Mouse (Mus musculus): ENCODE measurements at regions not wholly inside any gene's neighbourhood (a gene's known extent, or its start where the extent isn't known, plus 50 kb on each side); places are given as distances from the start of the nearest gene placed in this dataset.

GRCm38 (mm10) chr3:52621936-52622335 lies 353.8 kb downstream of the Foxo1 start:
- TF ChIP-seq CTCF (IDR thresholded peaks at IDR 0.05; ENCODE audit: borderline replicate concordance, extremely low read depth, insufficient read depth, insufficient read length), result no peak
- no peak for TF ChIP-seq POLR2A (IDR thresholded peaks at IDR 0.05; ENCODE audit: borderline replicate concordance, extremely low read depth, insufficient read depth, insufficient read length, poor library complexity, severe bottlenecking)
